24 mouse cellular contexts compared by ENCODE assay signal in the genomic region with DNA sequence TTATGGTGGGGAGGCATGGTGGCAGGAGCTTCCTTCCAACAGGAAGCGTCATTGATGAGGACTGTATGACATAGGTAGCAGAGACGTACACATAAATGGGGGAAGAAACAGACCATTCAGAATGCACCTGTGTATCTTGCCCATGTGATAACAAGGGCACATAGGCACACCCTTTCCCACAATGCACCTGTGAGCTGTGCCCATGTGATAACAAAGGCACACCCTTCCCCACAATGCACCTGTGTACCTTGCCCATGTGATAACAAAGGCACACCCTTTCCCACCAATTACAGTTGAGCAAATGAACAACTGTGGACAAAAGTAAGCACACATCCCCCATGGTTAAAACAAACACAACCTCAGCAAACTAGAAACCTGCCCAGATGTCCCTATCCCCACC. TPM values are rescaled to one million over a fixed set of nuclear protein-coding genes. Genes with fewer than 3 reads are reported as not detected.
DNase-seq lines count a peak whose midpoint lies in the region; ATAC-seq lines count a peak whose summit lies in the region.
"Had no signal": no experiment of that assay in that cellular context is flagged by ENCODE, and none has a peak within 500 bp of the region (broad histone marks: within the 10 kb centered on the region; RNA-seq: fewer than 3 reads in every experiment).

No protein-coding gene starts in this region.

- H3K36me3 ChIP-seq in liver, embryonic 13.5 days, result no peaks in the 10 kb centered on the region
- no peaks in the 10 kb centered on the region for H3K36me3 ChIP-seq in stomach, embryonic 14.5 days (ENCODE audit: control insufficient read depth, insufficient read depth, low read length)
- H3K36me3 ChIP-seq: embryonic facial prominence, embryonic 12.5 days; forebrain, embryonic 15.5 days; heart, embryonic 12.5 days; hindbrain, embryonic 10.5 days had no signal

- H3K4me1 ChIP-seq in liver, embryonic 13.5 days (replicated peaks), result peaks cover 34% of the 10 kb centered on the region
- H3K4me1 ChIP-seq in stomach, embryonic 14.5 days (ENCODE audit: control insufficient read depth, insufficient read depth, low read length), result no peaks in the 10 kb centered on the region

- no peak for DNase-seq in liver, embryonic 13.5 days
- DNase-seq in liver, result no peak
- peak; percentile 6 for DNase-seq in c-Kit-positive CD71-positive TER-119-negative erythroid progenitor cells, embryonic 14.5 days (ENCODE audit: low read depth)
- DNase-seq in yolk sac, embryonic 10.5 days (ENCODE audit: low spot score), result peak; percentile 31
- no peak for DNase-seq in kidney, adult 9 months
- no peak for DNase-seq in gastrocnemius, postnatal 4 days (ENCODE audit: low spot score in 2 of 2)
- DNase-seq: adrenal gland, postnatal 25 days; cerebellum, adult 8-10 months; cerebellum, postnatal 14 days; gastrocnemius, postnatal 36 days; heart, adult 18-20 months had no signal

- H3K9ac ChIP-seq in liver, embryonic 13.5 days, result no peak overlapping the region
- H3K9ac ChIP-seq in stomach, embryonic 14.5 days (replicated peaks; ENCODE audit: low read depth, low read length), result no peak overlapping the region
- H3K9ac ChIP-seq: embryonic facial prominence, embryonic 12.5 days; forebrain, embryonic 15.5 days; heart, embryonic 12.5 days; hindbrain, embryonic 14.5 days had no signal

- no peaks in the 10 kb centered on the region for H3K9me3 ChIP-seq in liver, embryonic 13.5 days (replicated peaks)
- no peaks in the 10 kb centered on the region for H3K9me3 ChIP-seq in stomach, embryonic 14.5 days (ENCODE audit: control insufficient read depth, low read depth, low read length)
- H3K9me3 ChIP-seq: embryonic facial prominence, embryonic 12.5 days; forebrain, embryonic 15.5 days; heart, embryonic 12.5 days; hindbrain, embryonic 10.5 days had no signal

- H3K4me3 ChIP-seq in liver, embryonic 13.5 days (replicated peaks), result no peak overlapping the region
- H3K4me3 ChIP-seq in stomach, embryonic 14.5 days (ENCODE audit: low read depth, low read length), result no peak overlapping the region
- H3K4me3 ChIP-seq: embryonic facial prominence, embryonic 12.5 days; forebrain, embryonic 15.5 days; heart, embryonic 12.5 days; hindbrain, embryonic 10.5 days had no signal

- peak; percentile 35 for ATAC-seq in liver, embryonic 13.5 days (ENCODE audit: low read depth)
- 0 out of 2 replicates have a peak, but pooled peaks have one; percentile 12 for ATAC-seq in stomach, embryonic 14.5 days (ENCODE audit: insufficient number of reproducible peaks, insufficient read depth, low FRiP score, low read depth)
- ATAC-seq in monocyte, adult 5-6 weeks (replicated peaks; ENCODE audit: insufficient number of reproducible peaks, low FRiP score, low TSS enrichment, poor library complexity, severe bottlenecking), result no peak
- ATAC-seq: activated CD4-positive, CD25-positive, alpha-beta regulatory T cell, adult 4 months; forebrain, embryonic 15.5 days; Patski had no signal

- no peak overlapping the region for H3K27ac ChIP-seq in liver, embryonic 13.5 days
- H3K27ac ChIP-seq in stomach, embryonic 14.5 days (ENCODE audit: low read length), result no peak overlapping the region
- H3K27ac ChIP-seq: embryonic facial prominence, embryonic 12.5 days; forebrain, embryonic 15.5 days; hindbrain, embryonic 10.5 days; hindbrain, embryonic 14.5 days had no signal

- no peaks in the 10 kb centered on the region for H3K27me3 ChIP-seq in liver, embryonic 13.5 days
- H3K27me3 ChIP-seq in stomach, embryonic 14.5 days (ENCODE audit: control insufficient read depth, insufficient read depth, low read length), result no peaks in the 10 kb centered on the region
- H3K27me3 ChIP-seq: forebrain, embryonic 15.5 days had no signal

- no peak overlapping the region for H3K4me2 ChIP-seq in liver, embryonic 13.5 days
- H3K4me2 ChIP-seq in stomach, embryonic 14.5 days (replicated peaks; ENCODE audit: low read depth, low read length), result no peak overlapping the region
- H3K4me2 ChIP-seq: embryonic facial prominence, embryonic 12.5 days; forebrain, embryonic 15.5 days; heart, embryonic 12.5 days; hindbrain, embryonic 14.5 days had no signal

- 60% methylated on average over 2 of the region's 2 CpGs for WGBS in liver, embryonic 13.5 days (ENCODE audit: insufficient replicate concordance)
- 87% methylated on average over 2 of the region's 2 CpGs for WGBS in stomach, embryonic 14.5 days

RNA-seq across cellular contexts. Expression of a gene that starts 23.9 kb away (rescaled TPM):
- polyA plus RNA-seq in liver, embryonic 13.5 days (2015; fragmentation: Nextera tagmentation; extraction: Ambion mirVana), result not detected in 2 replicates
- 0.71 and 0.87 TPM in 2 replicates for polyA plus RNA-seq in stomach, embryonic 14.5 days (2014; fragmentation: Nextera tagmentation; extraction: Ambion mirVana)
- total RNA-seq in gastrocnemius, postnatal 4 days (2021), result under 1 TPM; 0.25 to 0.36 TPM
- total RNA-seq in monocyte, adult 5-6 weeks (2017), result not detected in 3 replicates
- total RNA-seq: adrenal gland, adult 18-20 months; adrenal gland, postnatal 25 days; common myeloid progenitor, adult 5-6 weeks; gastrocnemius, adult 8-10 months; gastrocnemius, postnatal 36 days; heart, adult 18-20 months; heart, postnatal 25 days had no signal
- polyA plus RNA-seq: activated CD4-positive, CD25-positive, alpha-beta regulatory T cell, adult 4 months; Patski had no signal

RNA-seq across cellular contexts. Expression of a gene that starts 54.5 kb away (rescaled TPM):
- 0.09 TPM in 1 of 2 replicates, not detected in the other for polyA plus RNA-seq in liver, embryonic 13.5 days (2015; fragmentation: Nextera tagmentation; extraction: Ambion mirVana)
- polyA plus RNA-seq in stomach, embryonic 14.5 days (2014; fragmentation: Nextera tagmentation; extraction: Ambion mirVana), result 0.24 and 0.88 TPM in 2 replicates
- not detected for total RNA-seq in gastrocnemius, postnatal 4 days (2021)
- 0.39 TPM in 1 of 3 replicates, not detected in the others for total RNA-seq in monocyte, adult 5-6 weeks (2017)
- total RNA-seq: adrenal gland, adult 18-20 months; adrenal gland, postnatal 25 days; common myeloid progenitor, adult 5-6 weeks; gastrocnemius, adult 8-10 months; gastrocnemius, postnatal 36 days had no signal

Comparison
In these comparisons a context has a peak if more than half of its experiments do, and no peak if none do; other contexts are left out.
1. DNase-seq: peak in c-Kit-positive CD71-positive TER-119-negative erythroid progenitor cells, embryonic 14.5 days (single experiment) and yolk sac, embryonic 10.5 days (single experiment); none in liver, embryonic 13.5 days (single experiment), liver (single experiment), kidney, adult 9 months (single experiment) and gastrocnemius, postnatal 4 days (0 of 2).